Mouse (Mus musculus) CH12.LX (cell line): ENCODE data around the gene Adamts16. TPM values are rescaled to one million over a fixed set of nuclear protein-coding genes. Genes with fewer than 3 reads are reported as not detected.

ENCODE experiments used
- DNase-seq: peaks from one replicate; pipeline ENCODE4 v3.0.0-alpha.2; 2013; ENCODE audit errors: extremely low read depth
- H3K27ac ChIP-seq: 2 replicates; pipeline ENCODE4 v1.5.1; 2012; ENCODE audit warnings: low read depth, mild to moderate bottlenecking, control low read depth, moderate library complexity; ENCODE audit not compliant: insufficient read depth
- H3K27me3 ChIP-seq: replicated peaks from 2 replicates; pipeline ENCODE3; 2012; ENCODE audit warnings: inconsistent platforms
- H3K36me3 ChIP-seq, 2 experiments: replicated peaks in 1 of 2; 2 replicates each; pipeline versions ENCODE3 to v1.6.1; 2012; ENCODE audit warnings: inconsistent platforms in 1 of 2, low read length in 1 of 2, mild to moderate bottlenecking in 1 of 2, mixed read lengths in 1 of 2, moderate library complexity in 1 of 2; ENCODE audit not compliant: control insufficient read depth in 1 of 2, insufficient read depth in 1 of 2
- H3K4me1 ChIP-seq, 2 experiments: 2 replicates each; pipeline ENCODE4 v1.6.1; 2012; ENCODE audit warnings: inconsistent platforms in 1 of 2, moderate library complexity in 1 of 2; ENCODE audit not compliant: insufficient read depth in 2 of 2, control insufficient read depth in 1 of 2
- H3K4me2 ChIP-seq: 2 replicates; pipeline ENCODE4 v1.6.1; 2012; ENCODE audit warnings: low read depth, mild to moderate bottlenecking, control low read depth; ENCODE audit not compliant: poor library complexity, insufficient read depth, severe bottlenecking
- H3K4me3 ChIP-seq, 3 experiments: fragments of 150-350 bp in 1 of 3; sonication (generic) in 1 of 3; replicated peaks in 1 of 3; 2 replicates each; pipeline versions ENCODE3 to v1.5.1; 2011 to 2012; ENCODE audit warnings: low read depth in 2 of 3, low read length in 2 of 3, mild to moderate bottlenecking in 2 of 3, moderate library complexity in 2 of 3, control low read depth in 1 of 3, improper control_type of control experiment in 1 of 3, inconsistent platforms in 1 of 3, mixed read lengths in 1 of 3; ENCODE audit not compliant: poor library complexity in 1 of 3
- H3K79me2 ChIP-seq: replicated peaks from 2 replicates; pipeline ENCODE4 v1.6.1; 2012; ENCODE audit warnings: mild to moderate bottlenecking, moderate library complexity; ENCODE audit not compliant: control insufficient read depth, poor library complexity, insufficient read depth, severe bottlenecking; ENCODE audit errors: extremely low read depth
- H3K9ac ChIP-seq: 2 replicates; pipeline ENCODE4 v1.6.1; 2012; ENCODE audit warnings: low read depth, mild to moderate bottlenecking, control low read depth, moderate library complexity; ENCODE audit not compliant: insufficient read depth
- H3K9me3 ChIP-seq: replicated peaks from 2 replicates; pipeline ENCODE3; 2012; ENCODE audit warnings: low read length, inconsistent platforms, mixed read lengths
- CHD1 ChIP-seq: IDR thresholded peaks from 2 replicates; pipeline ENCODE4 v1.6.1; 2012; ENCODE audit warnings: low read depth, low read length, improper control_type of control experiment, inconsistent platforms
- CHD2 ChIP-seq: IDR thresholded peaks from 2 replicates; pipeline ENCODE4 v1.6.1; 2011; ENCODE audit warnings: low read length, improper control_type of control experiment
- GABPA ChIP-seq: IDR thresholded peaks from 2 replicates; pipeline ENCODE4 v1.6.1; 2012; ENCODE audit warnings: low read depth, low read length, improper control_type of control experiment, inconsistent platforms; ENCODE audit not compliant: insufficient replicate concordance
- HCFC1 ChIP-seq: IDR thresholded peaks from 2 replicates; pipeline ENCODE4 v1.6.1; 2012; ENCODE audit warnings: low read depth, mild to moderate bottlenecking, inconsistent platforms, low read length, improper control_type of control experiment
- JUN ChIP-seq: IDR thresholded peaks from 2 replicates; pipeline ENCODE4 v1.6.1; 2011; ENCODE audit warnings: low read depth, mild to moderate bottlenecking, low read length, improper control_type of control experiment, moderate library complexity; ENCODE audit not compliant: insufficient read depth
- JUND ChIP-seq: conservative IDR thresholded peaks from 2 replicates; pipeline ENCODE4 v1.6.1; 2011; ENCODE audit warnings: low read depth, low read length, improper control_type of control experiment
- KAT2A ChIP-seq: IDR thresholded peaks from 2 replicates; pipeline ENCODE4 v1.6.1; 2012; ENCODE audit warnings: low read length, improper control_type of control experiment, inconsistent platforms; ENCODE audit not compliant: insufficient replicate concordance
- MAFK ChIP-seq: IDR thresholded peaks from 2 replicates; pipeline ENCODE4 v1.6.1; 2011; ENCODE audit warnings: low read length, improper control_type of control experiment; ENCODE audit not compliant: insufficient replicate concordance
- MAX ChIP-seq: IDR thresholded peaks from 2 replicates; pipeline ENCODE4 v1.6.1; 2011; ENCODE audit warnings: low read length, improper control_type of control experiment
- MAZ ChIP-seq: IDR thresholded peaks from 2 replicates; pipeline ENCODE4 v1.6.1; 2012; ENCODE audit warnings: low read depth, mild to moderate bottlenecking, inconsistent platforms, low read length, improper control_type of control experiment, moderate library complexity
- MEF2A ChIP-seq: IDR thresholded peaks from 2 replicates; pipeline ENCODE4 v1.6.1; 2014; ENCODE audit warnings: low read depth, mild to moderate bottlenecking, inconsistent platforms, low read length, improper control_type of control experiment, borderline replicate concordance
- MYC ChIP-seq: IDR thresholded peaks from 2 replicates; pipeline ENCODE4 v1.6.1; 2011; ENCODE audit warnings: low read depth, mild to moderate bottlenecking, improper control_type of control experiment, low read length
- RAD21 ChIP-seq: IDR thresholded peaks from 2 replicates; pipeline ENCODE4 v1.6.1; 2011; ENCODE audit warnings: low read depth, mild to moderate bottlenecking, low read length, improper control_type of control experiment, moderate library complexity
- RCOR1 ChIP-seq: conservative IDR thresholded peaks from 2 replicates; pipeline ENCODE4 v1.6.1; 2012; ENCODE audit warnings: low read depth, mild to moderate bottlenecking, inconsistent platforms, low read length, improper control_type of control experiment
- SMC3 ChIP-seq: IDR thresholded peaks from 2 replicates; pipeline ENCODE4 v1.6.1; 2011; ENCODE audit warnings: low read depth, low read length, improper control_type of control experiment
- UBTF ChIP-seq: IDR thresholded peaks from 2 replicates; pipeline ENCODE4 v1.6.1; 2012; ENCODE audit warnings: low read depth, mild to moderate bottlenecking, inconsistent platforms, low read length, improper control_type of control experiment, moderate library complexity
- USF2 ChIP-seq: conservative IDR thresholded peaks from 2 replicates; pipeline ENCODE4 v1.6.1; 2011; ENCODE audit warnings: low read depth, low read length, improper control_type of control experiment
- ZC3H11A ChIP-seq: IDR thresholded peaks from 2 replicates; pipeline ENCODE4 v1.6.1; 2012; ENCODE audit warnings: low read depth, mild to moderate bottlenecking, inconsistent platforms, low read length, improper control_type of control experiment
- ZKSCAN1 ChIP-seq: IDR thresholded peaks from 2 replicates; pipeline ENCODE4 v1.6.1; 2012; ENCODE audit warnings: low read depth, inconsistent platforms, low read length, improper control_type of control experiment, borderline replicate concordance
- dilution Hi-C: fragments of 300-500 bp; cut with MboI; formaldehyde crosslinking; loops from 2 replicates; pipeline ENCODE4 v1.14.3; 2020; ENCODE audit warnings: low sequenced_read_pairs; ENCODE audit not compliant: extremely low pct_unique_long_range_greater_than_20kb, extremely low pct_ligation_motif_present
- in situ Hi-C: fragments of 300-500 bp; cut with MboI; formaldehyde crosslinking; loops from 3 replicates; pipeline ENCODE4 v1.14.3; 2019; ENCODE audit warnings: low sequenced_read_pairs, low pct_ligation_motif_present, low pct_unique_long_range_greater_than_20kb, mixed read lengths
- polyA plus RNA-seq: library from polyadenylated mRNA; unstranded; fragments of >175 nt; gene quantifications from 2 replicates; pipeline ENCODE4 v1.2.1, GENCODE M21; 2012; ENCODE audit warnings: low read depth; ENCODE audit not compliant: insufficient read length
- total RNA-seq, 2 experiments: library from RNA; depleted of rRNA; stranded (reverse); fragments of 300-350 nt in 1 of 2; fragments of >200 nt in 1 of 2; gene quantifications; 2 replicates each; pipeline ENCODE4 v1.2.3; 2012 to 2014

The Adamts16 gene
- total and polyA plus RNA-seq, 3 experiments, result not detected

- no peak overlapping the region for H3K27ac ChIP-seq
- H3K4me1 ChIP-seq, result peaks cover 16 to 38% of the 10 kb centered on the region in 2 experiments
- no peaks in the 10 kb centered on the region for H3K27me3 ChIP-seq
- no peak overlapping the region for H3K9ac ChIP-seq
- dilution Hi-C loops (no loop called here), in situ Hi-C loops (no loop called here)
- TF ChIP-seq USF2, result no peak
- TF ChIP-seq UBTF, result no peak
- TF ChIP-seq JUN, result no peak
- TF ChIP-seq ZC3H11A, result no peak
- TF ChIP-seq CHD1, result no peak
- TF ChIP-seq HCFC1, result no peak
- no peak for TF ChIP-seq MAX
- no peak overlapping the region for H3K4me3 ChIP-seq
- H3K4me2 ChIP-seq, result no peak overlapping the region
- no peaks in the 10 kb centered on the region for H3K9me3 ChIP-seq
- H3K79me2 ChIP-seq, result no peaks in the 10 kb centered on the region
- DNase-seq, result no peak
- H3K36me3 ChIP-seq, result no peaks in the 10 kb centered on the region
Observed at GRCm38 (mm10) chr13:70742693-70743092, 98.9 kb downstream of the Adamts16 start.

GRCm38 (mm10) chr13:70740281-70741240 lies 101.0 kb downstream of the Adamts16 start:
- dilution Hi-C loops, result no loop called here

More at GRCm38 (mm10) chr13:70740281-70741240, 101.0 kb downstream of the Adamts16 start:
- Histone ChIP-seq H3K9ac (no peak overlapping the region), H3K9me3 (no peaks in the 10 kb centered on the region), H3K4me2 (no peak overlapping the region), H3K4me1 (peaks cover 7 to 22% of the 10 kb centered on the region in 2 experiments; a peak in 3 of 4 replicates), H3K36me3 (no peaks in the 10 kb centered on the region), H3K4me3 (no peak overlapping the region), H3K27ac (no peak overlapping the region), H3K27me3 (no peaks in the 10 kb centered on the region), H3K79me2 (no peaks in the 10 kb centered on the region)
- in situ Hi-C loops, result no loop called here
- no peak for TF ChIP-seq RAD21
- TF ChIP-seq ZKSCAN1, result no peak
- TF ChIP-seq GABPA, result no peak
- TF ChIP-seq MEF2A, result no peak
- no peak for TF ChIP-seq MYC
- TF ChIP-seq CHD2, result no peak
- TF ChIP-seq JUN, result no peak
- TF ChIP-seq RCOR1, result no peak
- TF ChIP-seq CHD1, result no peak
- no peak for TF ChIP-seq MAZ
- no peak for TF ChIP-seq MAFK
- no peak for TF ChIP-seq SMC3
- no peak for TF ChIP-seq JUND
- no peak for TF ChIP-seq KAT2A
- no peak for DNase-seq
